Mouse (Mus musculus) brain, adult 2 months (tissue): ENCODE results near the gene Zfp654.

Experiments
- DNase-seq: peaks from one replicate; pipeline ENCODE4 v3.0.0; 2011; ENCODE audit warnings: low read depth, low spot score

Gene Zfp654

GRCm38 (mm10) chr16:64770521-64771430, 80.7 kb downstream of the Zfp654 start, which contains the start of gene 4930453N24Rik:
4930453N24Rik (minus strand) TSS chr16:64771161.
- DNase-seq: peak; percentile 96

- DNase-seq: no peak
Observed at GRCm38 (mm10) chr16:64766696-64767300, 84.7 kb downstream of the Zfp654 start.

- DNase-seq: no peak
Observed at GRCm38 (mm10) chr16:64759245-64759626, 92.2 kb downstream of the Zfp654 start.

- DNase-seq: peak; percentile 4
Observed at GRCm38 (mm10) chr16:64758561-64759244, 92.7 kb downstream of the Zfp654 start.

GRCm38 (mm10) chr16:64757666-64758400, 93.6 kb downstream of the Zfp654 start:
- no peak for DNase-seq

GRCm38 (mm10) chr16:64756321-64756720, 95.1 kb downstream of the Zfp654 start:
- DNase-seq: no peak

- peak; percentile 61 for DNase-seq
Observed at GRCm38 (mm10) chr16:64754743-64755139, 96.7 kb downstream of the Zfp654 start.

- DNase-seq: no peak
Observed at GRCm38 (mm10) chr16:64753990-64754742, 97.3 kb downstream of the Zfp654 start.

GRCm38 (mm10) chr16:64748237-64748636, 103.2 kb downstream of the Zfp654 start:
- peak; percentile 85 for DNase-seq

- no peak for DNase-seq
Observed at GRCm38 (mm10) chr16:64745089-64745488, 106.4 kb downstream of the Zfp654 start.

GRCm38 (mm10) chr16:64737289-64737688, 114.2 kb downstream of the Zfp654 start:
- DNase-seq: no peak
